Mouse (Mus musculus) adrenal gland, postnatal 4 days (tissue): Measurements from ENCODE around the gene Odf3l2. TPM values are rescaled to one million over a fixed set of nuclear protein-coding genes. Genes with fewer than 3 reads are reported as not detected.

Experiments
- DNase-seq, 2 experiments: peaks; one replicate each; pipeline ENCODE4 v3.0.0; 2021 to 2022; ENCODE audit warnings: low spot score in 2 of 2, mixed read lengths in 2 of 2
- long read RNA-seq, 2 experiments: library from polyadenylated mRNA; stranded (forward); transcript quantifications; one replicate each; pipeline ENCODE4 v2.0.0; 2021
- total RNA-seq, 2 experiments: library from RNA; stranded (reverse); gene quantifications; 2 replicates each; pipeline ENCODE4 v1.2.3; 2021

The Odf3l2 gene
- not detected for total RNA-seq
- long read RNA-seq, experiment 1: 0 reads
- long read RNA-seq, experiment 2: 0 reads

DNA sequence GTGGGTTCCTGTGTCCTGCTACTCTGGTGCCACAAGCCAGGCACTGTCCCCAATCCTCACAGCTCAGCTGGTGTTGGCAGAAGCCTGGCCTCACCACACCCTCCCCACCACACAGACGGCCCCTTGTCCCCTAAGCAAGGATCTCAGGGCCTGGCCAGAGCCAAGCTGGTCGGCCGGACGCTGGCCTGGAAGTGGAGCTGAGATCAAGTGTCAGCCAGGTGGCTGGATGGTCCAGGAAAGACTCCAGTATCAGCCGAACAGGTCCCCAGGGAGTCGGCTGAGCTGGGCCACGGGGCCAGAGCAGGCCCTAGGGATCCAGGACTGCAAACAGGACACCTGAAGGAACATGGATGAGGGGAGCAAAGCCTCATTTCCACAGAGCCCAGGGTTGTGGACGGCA lies at the start of gene Odf3l2:
Gene Odf3l2 (minus strand): TSS at position 28 of the 400 bp plus-strand sequence.
- DNase-seq: no peak

DNA sequence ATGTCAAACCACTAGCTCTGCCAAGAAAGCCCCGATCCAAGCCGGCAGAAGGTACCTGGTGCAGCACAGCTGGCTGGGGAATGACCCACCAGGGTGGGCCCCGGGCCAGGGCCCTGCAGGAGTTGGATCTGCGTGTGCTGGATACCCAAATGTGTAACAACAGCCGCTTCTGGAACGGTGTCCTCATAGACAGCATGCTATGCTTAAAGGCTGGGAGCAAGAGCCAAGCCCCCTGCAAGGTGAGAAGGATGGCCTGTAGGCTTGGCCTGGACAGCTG lies 48.8 kb upstream of the Odf3l2 start:
- no peak for DNase-seq

DNA sequence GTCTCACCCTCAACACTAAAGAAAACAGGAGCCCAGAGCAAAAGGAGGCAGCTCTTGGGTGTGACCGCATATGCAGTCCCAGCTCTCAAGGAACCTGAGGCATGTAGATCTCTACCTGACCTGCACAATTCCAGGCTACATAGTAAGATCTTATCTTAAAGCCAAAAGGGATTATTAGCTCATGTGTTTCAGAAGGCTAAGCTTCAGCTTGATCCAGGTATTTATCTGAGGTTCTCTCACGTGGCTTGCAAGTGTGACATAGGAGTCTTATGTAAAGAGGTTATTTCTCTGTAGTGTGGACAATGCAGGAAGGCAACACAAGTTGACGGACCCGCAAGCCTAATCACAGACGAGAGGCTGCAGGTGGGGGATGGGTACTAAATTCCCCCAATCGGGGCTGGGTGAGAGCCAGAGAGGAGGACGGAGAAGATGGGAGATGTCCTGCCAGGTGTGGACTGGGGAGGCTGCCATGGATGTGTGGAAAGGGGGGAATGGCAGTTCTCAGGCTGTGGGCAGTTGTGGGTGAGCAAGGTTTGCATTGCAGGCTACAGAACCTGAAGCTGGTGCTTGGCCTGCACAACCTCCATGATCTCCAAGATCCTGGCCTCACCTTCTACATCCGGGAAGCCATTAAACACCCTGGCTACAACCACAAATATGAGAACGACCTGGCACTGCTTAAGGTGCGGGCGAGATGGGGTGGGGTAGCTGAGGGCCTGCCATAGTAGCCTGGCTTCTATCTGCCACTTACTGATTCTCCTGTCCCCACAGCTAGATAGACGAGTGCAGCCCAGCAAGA lies 48.2 kb upstream of the Odf3l2 start:
- DNase-seq: no peak

DNA sequence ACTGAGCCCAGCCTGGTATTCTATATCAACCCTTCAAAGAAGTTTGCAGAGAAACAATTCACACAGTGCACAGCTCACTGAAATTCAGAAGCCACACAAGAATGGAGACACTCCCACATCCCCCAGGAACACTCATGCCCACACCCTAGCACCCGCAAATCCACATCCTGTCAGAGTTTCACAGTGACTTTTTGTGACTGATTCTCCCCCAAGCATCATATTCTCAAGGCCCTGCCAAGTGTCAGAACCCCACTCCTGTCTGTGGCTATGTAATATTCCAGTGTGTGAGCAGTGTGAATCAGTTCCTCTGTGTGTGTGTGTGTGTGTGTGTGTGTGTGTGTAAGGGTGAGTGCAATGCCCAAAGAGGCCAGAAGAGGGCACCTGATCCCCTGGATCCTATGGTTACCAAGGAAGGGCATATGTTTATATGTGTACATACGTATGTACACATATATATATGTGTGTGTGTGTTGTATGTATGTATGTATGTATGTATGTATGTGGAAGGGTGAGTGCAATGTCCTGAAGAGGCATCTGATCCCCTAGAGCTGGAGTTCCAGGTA lies 46.5 kb upstream of the Odf3l2 start:
- DNase-seq: no peak

DNA sequence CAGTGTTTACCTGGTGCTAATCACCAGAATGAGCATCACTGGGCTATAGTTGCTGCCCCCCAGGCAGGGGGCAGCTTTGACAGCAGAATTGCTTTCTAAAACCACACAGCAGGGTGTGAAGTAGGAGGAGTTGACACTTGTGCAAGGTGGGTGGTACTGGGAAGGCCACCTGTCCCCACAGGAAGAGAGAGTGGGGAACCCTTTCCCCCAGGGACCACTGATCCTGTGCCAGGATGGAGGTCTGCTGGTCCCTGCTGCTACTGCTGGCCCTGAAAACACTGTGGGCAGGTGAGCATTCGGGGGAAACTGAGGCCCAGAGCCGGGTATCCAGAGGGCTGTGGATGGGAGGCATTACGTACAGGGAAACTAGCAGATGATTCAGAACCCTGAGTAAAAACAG lies 43.6 kb upstream of the Odf3l2 start:
- DNase-seq: no peak

DNA sequence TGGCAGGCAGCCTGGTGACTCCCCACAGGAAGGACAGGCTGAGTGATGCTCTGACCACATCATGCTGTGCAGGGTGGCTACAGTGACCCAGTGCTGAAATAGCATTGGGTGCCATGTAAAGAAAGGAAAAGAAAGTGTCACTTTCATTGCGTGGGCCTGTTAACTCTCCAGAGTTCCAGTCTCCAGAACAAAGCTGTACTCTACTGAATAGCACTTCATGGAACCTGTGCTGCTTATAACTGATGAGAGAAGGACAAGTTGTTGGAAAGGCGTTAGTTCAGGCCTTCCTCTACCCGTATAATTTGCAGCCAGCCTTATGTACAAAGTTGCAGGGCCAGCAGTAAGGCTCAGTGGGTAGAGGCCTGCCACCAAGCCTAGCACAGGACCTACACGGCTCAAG lies 43.2 kb upstream of the Odf3l2 start, which contains the start of gene Gzmm:
Gene Gzmm (plus strand): TSS at position 301 of the 400 bp plus-strand sequence.
- DNase-seq: no peak

DNA sequence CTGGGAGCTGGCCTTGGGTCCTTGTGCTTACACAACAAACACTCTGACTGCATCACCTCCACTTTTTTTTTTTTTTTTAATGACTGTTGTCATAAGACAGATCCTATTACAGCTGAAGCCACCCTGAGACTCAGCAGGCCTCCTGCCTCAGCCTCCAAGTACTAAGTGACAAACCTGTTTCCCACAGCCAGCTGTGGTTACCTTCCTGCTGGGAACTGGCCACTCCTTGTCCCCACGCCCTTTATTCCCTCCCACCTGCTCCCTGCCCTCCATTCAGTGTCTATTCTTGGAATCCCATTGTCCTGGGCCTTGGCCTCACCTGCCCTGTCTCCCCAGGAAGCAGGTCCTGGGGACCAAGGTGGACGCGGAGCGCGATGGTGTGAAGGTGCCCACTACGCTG lies 42.0 kb upstream of the Odf3l2 start:
- DNase-seq: no peak

DNA sequence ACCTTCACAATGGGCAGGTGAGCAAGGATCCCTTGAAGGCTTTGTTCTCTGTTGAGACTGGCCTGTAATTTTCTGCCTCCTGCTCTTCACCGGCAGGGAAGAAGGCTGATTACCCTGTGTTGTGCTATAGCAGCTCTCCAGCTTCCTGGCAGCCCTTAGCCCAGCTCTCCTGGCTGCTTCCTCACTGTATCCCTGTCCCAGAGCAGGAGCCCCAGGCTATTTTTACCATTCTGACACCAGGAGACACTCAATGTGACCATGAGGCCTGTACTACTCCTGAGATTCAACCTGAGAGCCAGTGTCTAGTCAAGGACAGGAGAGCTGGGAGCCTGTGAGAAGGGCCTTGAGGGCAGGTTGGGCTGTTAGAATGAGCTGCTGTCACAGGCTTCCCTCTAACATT lies 41.2 kb upstream of the Odf3l2 start:
- DNase-seq: no peak

DNA sequence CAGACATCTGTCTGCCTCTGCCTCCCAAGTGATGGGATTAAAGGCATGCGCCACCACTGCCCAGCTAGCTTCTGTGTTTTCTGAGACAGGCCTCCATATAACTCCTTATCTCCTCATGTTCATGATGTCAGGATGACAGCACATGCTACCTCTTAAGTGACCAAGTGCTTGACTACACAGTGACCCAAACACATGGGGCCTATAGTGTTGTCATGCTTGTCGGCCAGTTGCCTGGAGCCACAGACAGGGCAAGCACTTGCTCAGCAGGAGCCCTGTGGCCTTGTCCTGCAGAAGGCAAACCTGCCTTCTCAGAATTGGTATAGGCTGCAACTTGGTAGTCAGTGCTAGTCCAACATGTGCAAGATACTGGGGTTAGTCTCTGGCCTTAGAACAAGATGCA lies 40.7 kb upstream of the Odf3l2 start:
- DNase-seq: no peak

DNA sequence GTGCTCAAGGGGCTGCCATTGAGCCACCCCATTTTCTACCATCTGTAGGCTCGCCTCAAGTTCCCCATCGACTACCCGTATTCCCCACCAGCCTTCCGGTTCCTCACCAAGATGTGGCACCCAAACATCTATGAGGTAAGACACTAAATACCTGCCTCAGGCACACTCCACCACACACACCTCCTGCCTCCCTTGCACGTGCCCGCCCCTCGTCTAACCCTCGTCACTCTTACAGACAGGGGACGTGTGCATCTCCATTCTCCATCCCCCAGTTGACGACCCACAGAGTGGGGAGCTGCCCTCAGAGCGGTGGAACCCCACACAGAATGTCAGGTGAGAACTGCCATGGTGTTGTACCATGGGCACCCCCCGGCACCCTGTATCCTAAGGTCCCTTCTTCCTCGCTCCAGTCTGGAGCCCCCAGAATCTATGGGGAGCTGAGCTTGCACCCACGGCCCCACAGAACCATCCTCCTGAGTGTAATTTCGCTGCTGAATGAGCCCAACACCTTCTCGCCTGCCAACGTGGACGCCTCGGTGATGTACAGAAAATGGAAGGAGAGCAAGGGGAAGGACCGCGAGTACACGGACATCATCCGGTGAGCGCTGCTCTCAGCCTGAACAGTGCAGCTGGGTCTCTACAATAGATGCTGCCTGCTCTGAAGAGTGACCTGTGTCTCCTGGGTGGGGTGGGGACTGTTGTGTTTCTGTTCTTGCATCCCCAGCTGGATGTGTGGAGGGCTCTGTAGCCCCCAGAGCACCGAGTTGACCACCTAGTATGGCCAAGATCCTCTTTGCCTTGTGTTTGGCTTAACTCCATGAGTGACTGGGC lies 39.4 kb upstream of the Odf3l2 start:
- DNase-seq: no peak

DNA sequence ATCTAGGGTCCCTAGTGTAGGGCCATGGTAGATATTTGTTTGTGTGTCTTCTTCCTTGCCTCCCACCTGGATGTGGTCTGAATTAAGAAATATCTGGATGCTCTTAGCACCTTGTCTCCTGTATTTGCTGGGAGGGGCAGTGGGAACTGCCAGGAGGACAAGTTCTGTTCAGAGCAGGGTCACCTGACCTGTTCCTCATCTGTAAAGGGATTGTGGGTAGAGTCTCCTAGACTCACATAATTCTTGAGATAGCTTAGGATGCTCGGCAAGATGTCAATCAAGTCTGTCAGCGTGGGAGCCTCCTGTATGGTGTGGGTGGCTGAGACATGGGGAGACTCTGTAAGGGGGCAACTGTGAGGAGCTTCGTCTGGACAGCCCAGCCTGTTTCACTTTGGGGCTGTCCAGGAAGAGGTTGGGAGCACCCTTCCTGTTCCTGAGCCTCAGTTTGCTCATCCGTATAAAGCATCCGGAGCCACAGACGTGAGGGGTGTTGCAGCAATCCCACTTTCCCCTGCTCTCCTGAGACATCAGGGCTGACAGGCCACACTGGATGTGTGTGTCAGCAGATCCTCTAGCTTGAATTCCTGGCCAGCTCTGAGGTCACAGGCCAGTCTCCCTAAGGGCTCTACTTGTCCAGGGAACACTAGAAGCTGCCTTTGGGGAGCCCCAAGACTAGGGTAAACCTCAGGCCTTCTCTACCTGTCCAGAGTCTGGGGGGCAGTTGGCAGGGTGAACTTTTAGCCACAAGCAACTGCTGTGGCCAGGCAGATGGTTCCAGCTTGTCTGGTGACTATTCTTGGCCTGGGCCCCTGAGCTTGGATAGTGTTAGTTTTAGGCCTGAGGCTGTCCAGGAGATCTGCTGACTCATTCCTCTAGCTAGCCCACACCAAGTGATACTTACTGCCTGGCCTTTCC lies 38.4 kb upstream of the Odf3l2 start:
- no peak for DNase-seq

DNA sequence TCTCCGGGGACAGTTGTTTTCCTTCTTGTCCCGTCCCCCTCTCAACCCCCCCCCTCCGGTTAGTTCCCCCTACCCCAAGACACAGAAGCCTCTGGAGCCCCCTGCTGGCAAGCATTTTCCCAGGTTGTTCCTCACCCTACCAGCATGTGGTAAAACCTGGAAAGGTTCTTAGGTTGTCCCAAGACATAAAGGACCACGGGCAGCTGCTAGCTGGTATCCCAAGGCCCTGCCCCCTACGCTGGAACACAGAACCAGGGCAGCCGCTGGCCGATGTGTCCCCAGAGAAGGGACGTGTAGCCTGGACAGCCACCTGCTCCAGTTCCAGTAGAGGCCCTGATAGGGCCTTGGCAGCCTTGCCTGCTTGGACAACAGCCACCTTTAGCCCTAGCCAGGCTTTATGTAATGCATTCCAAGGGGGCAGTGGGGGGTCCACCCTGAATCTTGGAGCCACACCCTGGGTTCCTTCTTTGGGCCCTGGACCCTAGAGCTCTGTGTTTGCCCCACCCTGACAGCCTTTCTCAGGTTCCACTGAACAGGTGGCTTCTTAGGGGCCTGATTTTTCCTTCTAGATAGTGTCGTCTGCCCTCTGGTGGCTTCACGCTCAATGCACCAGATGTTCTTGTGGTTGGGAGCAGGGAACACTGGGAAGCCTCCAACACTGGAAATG lies 37.5 kb upstream of the Odf3l2 start:
- DNase-seq: no peak

DNA sequence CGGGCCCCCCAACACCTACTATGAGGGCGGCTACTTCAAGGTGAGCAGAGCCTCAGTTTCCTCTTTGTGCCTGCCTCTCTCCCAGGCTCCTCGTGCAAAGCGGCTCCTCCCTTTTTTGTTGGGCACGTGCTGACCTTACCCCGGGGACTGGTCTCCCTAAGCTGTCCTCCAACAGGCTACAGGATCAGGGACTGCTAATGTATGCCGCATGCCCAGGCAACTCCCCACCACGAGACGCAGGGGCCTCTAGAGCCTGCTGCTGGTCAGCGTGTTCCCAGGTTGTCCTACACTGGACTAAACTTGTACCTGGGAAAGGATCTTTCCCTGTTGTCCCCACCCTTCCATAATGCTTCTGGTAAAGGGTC lies 37.0 kb upstream of the Odf3l2 start:
- DNase-seq: no peak

DNA sequence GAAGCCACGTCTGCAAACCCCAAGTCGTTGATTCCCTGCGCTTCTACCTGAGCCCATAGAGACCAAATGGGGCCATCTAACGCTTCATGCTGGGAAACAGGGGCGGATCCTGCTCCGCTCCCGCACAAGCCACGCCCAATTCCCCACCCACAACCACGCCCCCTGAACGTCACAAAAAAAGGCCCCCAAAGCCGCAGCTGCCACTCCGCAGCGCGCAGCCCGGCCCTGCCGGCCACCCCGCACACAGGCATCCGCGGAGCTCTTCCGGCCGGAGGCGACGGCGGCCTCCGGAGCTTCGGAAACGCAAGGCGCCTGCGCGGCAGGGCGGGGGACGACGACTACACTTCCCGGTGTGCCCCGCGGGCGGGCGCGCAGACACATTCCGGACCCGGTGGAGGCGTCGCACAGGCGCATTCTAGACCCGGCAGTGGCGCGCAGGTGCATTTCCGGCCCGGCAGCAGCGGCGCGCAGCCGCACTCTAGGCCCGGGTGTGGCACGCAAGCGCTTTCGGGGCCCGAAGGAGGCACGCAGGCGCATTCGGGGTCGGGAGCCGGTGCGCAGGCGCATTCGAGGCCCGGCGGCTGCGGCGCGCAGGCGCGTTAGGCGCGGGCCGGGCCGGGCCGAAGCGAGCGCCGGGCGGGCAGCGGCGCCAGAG lies 36.2 kb upstream of the Odf3l2 start, which contains the start of gene Cdc34:
Gene Cdc34 (plus strand): TSS at position 605 of the 655 bp plus-strand sequence.
- peak; percentile 97 to 98 for DNase-seq

DNA sequence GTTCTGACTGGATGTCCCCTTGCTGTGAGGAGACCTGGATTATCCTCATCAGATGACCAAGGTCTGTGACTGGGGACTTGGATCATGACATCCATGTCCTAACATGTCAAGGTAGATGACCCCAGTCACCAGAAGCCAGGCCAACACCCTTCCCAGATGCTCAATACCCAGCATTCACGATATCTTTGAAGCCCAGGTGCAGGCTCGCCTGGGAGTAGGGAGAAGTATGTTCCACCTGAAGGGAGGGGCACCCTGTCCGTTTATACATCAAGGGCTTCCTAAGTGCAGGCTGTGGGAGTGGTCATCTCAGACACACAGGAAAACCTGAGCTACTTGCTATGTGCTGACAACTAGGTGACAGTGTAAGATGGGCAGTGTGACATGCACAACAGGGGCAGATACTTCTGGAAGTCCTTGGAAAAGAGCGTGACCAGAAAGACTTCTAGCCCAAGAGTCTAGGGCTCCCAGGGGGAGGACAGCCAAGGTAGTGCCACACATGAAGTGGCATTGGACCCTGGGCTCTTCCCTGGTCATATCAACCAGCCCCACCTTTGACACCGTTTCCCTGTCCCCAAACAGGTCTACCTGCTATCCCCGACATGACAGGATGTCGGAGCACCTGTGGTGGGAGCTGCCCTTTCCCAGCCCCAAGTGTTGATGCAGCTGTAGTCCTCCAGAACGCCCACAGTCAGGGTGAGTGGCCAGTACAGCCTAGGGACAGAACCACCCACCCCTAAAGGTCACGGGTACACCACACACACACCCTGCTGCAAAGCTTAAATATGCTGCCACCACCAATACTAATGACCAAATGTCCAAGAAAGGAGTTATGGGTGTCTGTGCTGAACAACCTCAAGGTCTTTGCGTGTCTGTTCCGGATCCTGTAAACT lies 35.3 kb upstream of the Odf3l2 start:
- DNase-seq: no peak

DNA sequence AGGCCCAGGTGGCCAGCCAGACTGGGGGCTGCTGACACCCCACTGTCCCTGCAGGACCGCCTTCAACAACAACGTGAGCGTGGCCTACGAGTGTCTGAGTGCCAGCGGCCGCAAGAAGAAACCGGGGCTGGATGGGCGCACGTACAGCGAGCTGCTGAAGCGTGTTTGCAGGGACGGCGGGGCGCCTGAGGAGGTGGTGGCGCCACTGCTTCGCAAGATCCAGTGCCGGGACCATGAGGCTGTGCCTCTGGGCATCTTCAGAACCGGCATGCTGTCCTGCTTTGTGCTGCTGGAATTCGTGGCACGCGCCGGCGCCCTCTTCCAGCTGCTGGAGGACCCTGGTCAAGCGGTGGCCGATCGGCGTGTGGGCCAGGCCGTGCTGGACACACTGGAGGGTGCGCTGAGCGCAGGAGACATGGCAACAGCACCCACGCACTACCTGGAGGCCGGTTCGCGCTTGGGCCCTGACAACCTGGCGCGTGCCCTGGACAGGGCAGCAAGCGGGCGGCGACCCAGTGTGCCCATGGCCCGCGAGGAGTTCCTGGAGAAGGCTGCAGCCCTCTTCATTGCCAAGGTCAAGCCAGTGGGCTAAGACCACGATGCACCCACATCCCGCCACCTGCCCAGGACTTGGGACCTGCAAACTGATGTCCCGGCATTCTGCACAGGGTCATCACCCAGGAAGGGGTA lies 30.0 kb upstream of the Odf3l2 start:
- DNase-seq: no peak

DNA sequence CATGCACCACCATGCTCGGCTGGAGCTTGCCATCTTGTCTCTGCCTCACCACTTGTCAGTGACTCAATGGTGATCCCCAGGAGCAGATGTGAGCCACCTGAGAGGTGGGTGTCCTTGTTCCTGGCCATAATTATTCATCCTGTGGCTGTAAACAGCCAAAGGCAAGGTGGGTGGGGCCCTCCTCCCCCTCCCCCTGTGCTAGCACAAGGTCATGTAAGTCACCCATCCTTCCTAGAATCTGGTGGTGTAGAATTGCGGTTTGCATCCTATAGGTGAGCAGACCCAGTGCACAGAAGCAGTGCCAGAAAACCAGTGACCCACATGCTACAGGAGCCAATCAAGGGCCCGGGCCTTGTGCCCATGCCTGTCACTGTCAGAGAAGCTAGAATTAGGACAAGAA lies 27.5 kb upstream of the Odf3l2 start:
- no peak for DNase-seq

DNA sequence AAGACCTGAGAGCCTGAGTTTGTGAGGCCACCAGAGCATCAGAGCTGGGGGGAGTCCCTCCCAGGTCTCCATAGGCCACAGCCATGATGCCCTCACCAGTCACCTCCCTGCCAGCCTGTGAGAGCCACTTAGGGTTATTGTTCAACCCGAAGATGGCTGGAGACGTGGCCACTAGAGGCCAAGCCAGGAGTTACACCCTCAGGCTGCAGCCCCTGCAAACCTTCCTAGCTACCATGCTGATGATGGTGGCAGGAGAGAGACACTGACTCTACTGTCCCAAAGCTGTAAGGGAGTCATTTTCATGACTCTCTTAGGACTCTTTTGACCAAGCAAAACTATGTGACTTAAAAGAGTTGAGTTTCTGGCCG lies 26.5 kb upstream of the Odf3l2 start:
- no peak for DNase-seq
